Mouse (Mus musculus) liver, embryonic 14.5 days (tissue): ENCODE data around the gene Gpx3. TPM values are rescaled to one million over a fixed set of nuclear protein-coding genes. Genes with fewer than 3 reads are reported as not detected.
"Not testable (repeated sequence)": the region's sequence is repeated elsewhere in the genome, so short reads cannot be mapped to it uniquely, and the experiment has no call there.

Experiments
- ATAC-seq: fragments of 200-750 bp; cut with Nextera tagmentation; 2 replicates; pipeline ENCODE4 v1.8.0; 2017; ENCODE audit warnings: moderate number of reproducible peaks, mild to moderate bottlenecking, moderate library complexity; ENCODE audit not compliant: insufficient read depth
- DNase-seq, 3 experiments: peaks; one replicate each; pipeline ENCODE4 v3.0.0-alpha.2; 2012 to 2013; ENCODE audit warnings: low read depth in 3 of 3, low spot score in 3 of 3
- H3K27ac ChIP-seq: fragments of 300-500 bp; sonication (generic); 2 replicates; pipeline ENCODE4 v1.5.1; 2014; ENCODE audit warnings: moderate library complexity, mild to moderate bottlenecking, control low read depth, inconsistent platforms
- H3K27me3 ChIP-seq: fragments of 300-500 bp; sonication (generic); 2 replicates; pipeline ENCODE4 v1.6.1; 2014; ENCODE audit warnings: mild to moderate bottlenecking, low read length, moderate library complexity; ENCODE audit not compliant: control insufficient read depth, insufficient read depth
- H3K36me3 ChIP-seq: fragments of 300-500 bp; sonication (generic); replicated peaks from 2 replicates; pipeline ENCODE4 v1.6.1; 2014; ENCODE audit warnings: low read depth; ENCODE audit not compliant: control insufficient read depth, insufficient read depth
- H3K4me1 ChIP-seq, 2 experiments: fragments of 200-500 bp in 1 of 2; fragments of 300-500 bp in 1 of 2; sonication (generic) in 1 of 2; replicated peaks; 2 replicates each; pipeline ENCODE4 v1.6.1; 2012 to 2014; ENCODE audit warnings: antibody characterized with exemption in 1 of 2, inconsistent platforms in 1 of 2, low read length in 1 of 2; ENCODE audit not compliant: control insufficient read depth in 2 of 2, insufficient read depth in 2 of 2
- H3K4me2 ChIP-seq: fragments of 300-500 bp; sonication (generic); 2 replicates; pipeline ENCODE4 v1.6.1; 2014; ENCODE audit warnings: low read depth, mild to moderate bottlenecking, control low read depth, moderate library complexity
- H3K4me3 ChIP-seq, 2 experiments: fragments of 200-500 bp in 1 of 2; fragments of 300-500 bp in 1 of 2; sonication (generic) in 1 of 2; 2 replicates each; pipeline ENCODE4 v1.5.1; 2012 to 2014; ENCODE audit warnings: low read depth in 2 of 2, low read length in 2 of 2, mild to moderate bottlenecking in 2 of 2, control low read depth in 1 of 2, inconsistent platforms in 1 of 2, moderate library complexity in 1 of 2; ENCODE audit not compliant: insufficient read depth in 1 of 2
- H3K9ac ChIP-seq: fragments of 300-500 bp; sonication (generic); replicated peaks from 2 replicates; pipeline ENCODE4 v1.6.1; 2014; ENCODE audit warnings: mild to moderate bottlenecking, control low read depth, moderate library complexity
- H3K9me3 ChIP-seq: fragments of 300-500 bp; sonication (generic); 2 replicates; pipeline ENCODE4 v1.6.1; 2016; ENCODE audit warnings: low read length, mixed read lengths; ENCODE audit not compliant: control insufficient read depth
- CTCF ChIP-seq: IDR thresholded peaks from 2 replicates; pipeline ENCODE4 v1.5.1; 2016; ENCODE audit warnings: antibody characterized with exemption, low read depth, control low read depth
- EP300 ChIP-seq: IDR thresholded peaks from 2 replicates; pipeline ENCODE4 v1.6.1; 2016; ENCODE audit warnings: antibody characterized with exemption, low read depth
- WGBS: fragments of 180-500 bp; shearing (Covaris S2); extraction: QIAGEN DNeasy Blood & Tissue Kit; methylation state at CpG from one replicate; pipeline ENCODE4 v1.1.7; 2014; ENCODE audit not compliant: insufficient replicate concordance; 5-methylcytosine and 5-hydroxymethylcytosine counted together
- polyA plus RNA-seq, 2 experiments: library from polyadenylated mRNA; depleted of rRNA in 1 of 2; stranded (reverse) in 1 of 2; unstranded in 1 of 2; fragments of >200 nt; fragmentation: Nextera tagmentation in 1 of 2; extraction: Ambion mirVana in 1 of 2; gene quantifications; 2 replicates each; pipeline versions ENCODE4 v1.2.1 to v1.2.3; 2012 to 2014

Gene Gpx3
- polyA plus RNA-seq, 2 experiments = 8.3 to 27.0 TPM

DNA sequence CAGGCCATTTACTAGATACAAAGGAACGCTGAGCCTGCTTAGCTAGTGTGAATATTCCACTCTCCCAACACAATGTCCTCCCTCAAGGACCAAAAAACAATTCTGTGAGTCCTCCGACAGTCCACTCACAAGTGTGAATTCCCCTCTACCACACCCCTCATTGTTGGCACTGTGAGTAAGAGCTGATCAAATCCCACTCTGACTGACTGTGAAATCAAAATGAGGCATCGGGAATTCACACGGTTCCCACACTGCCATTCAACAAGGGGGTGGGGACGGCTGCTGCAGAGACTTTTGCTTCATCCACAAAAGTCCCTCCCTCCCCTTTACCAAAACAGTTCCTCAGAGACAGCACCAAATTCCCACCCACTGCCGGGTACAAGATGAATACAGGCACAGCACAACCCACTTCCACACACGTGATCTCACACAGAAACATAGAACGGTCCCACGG, 51.8 kb downstream of the Gpx3 start:
- Histone ChIP-seq H3K4me3 (no peak overlapping the region), H3K4me1 (peaks cover 6 to 16% of the 10 kb centered on the region in 2 experiments), H3K27me3 (no peaks in the 10 kb centered on the region), H3K36me3 (no peaks in the 10 kb centered on the region), H3K9ac (no peak overlapping the region), H3K4me2 (no peak overlapping the region), H3K9me3 (no peaks in the 10 kb centered on the region), H3K27ac (no peak overlapping the region)
- TF ChIP-seq CTCF = no peak
- TF ChIP-seq EP300 = no peak
- WGBS = 63% methylated on average over 9 of the region's 9 CpGs
- no peak for DNase-seq
- ATAC-seq = no peak

DNA sequence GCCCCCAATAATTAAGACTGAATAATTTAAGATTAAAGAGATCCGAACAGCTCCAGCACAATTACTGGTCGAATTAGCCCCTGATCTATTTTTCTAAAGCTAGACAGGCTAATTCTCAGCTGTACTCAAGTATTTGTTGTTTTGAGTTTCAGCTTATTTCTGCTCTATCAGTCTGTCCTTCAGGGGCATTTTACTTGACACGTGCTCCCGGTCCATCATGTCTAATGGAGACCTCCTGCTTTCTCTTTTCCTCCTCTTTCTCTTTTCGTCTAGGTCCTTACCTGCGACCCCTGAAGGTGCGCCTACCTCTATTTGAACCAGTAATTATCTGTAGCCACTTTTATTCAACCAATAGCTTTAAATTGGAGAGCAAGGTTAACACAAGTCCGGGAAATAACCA, 52.5 kb downstream of the Gpx3 start:
- no peak for TF ChIP-seq CTCF
- DNase-seq (no peak), ATAC-seq (no peak)
- Histone ChIP-seq H3K27ac (no peak overlapping the region), H3K4me3 (peak overlapping the region in 1 of 2 experiments; percentile 85; a peak in 1 of 4 replicates), H3K27me3 (no peaks in the 10 kb centered on the region), H3K36me3 (no peaks in the 10 kb centered on the region), H3K9me3 (no peaks in the 10 kb centered on the region), H3K4me2 (peak overlapping the region; percentile 74; the same call in 1 of the 2 replicates), H3K4me1 (peaks cover 6 to 16% of the 10 kb centered on the region in 2 experiments), H3K9ac (no peak overlapping the region)
- WGBS = 76% methylated on average over 8 of the region's 8 CpGs

DNA sequence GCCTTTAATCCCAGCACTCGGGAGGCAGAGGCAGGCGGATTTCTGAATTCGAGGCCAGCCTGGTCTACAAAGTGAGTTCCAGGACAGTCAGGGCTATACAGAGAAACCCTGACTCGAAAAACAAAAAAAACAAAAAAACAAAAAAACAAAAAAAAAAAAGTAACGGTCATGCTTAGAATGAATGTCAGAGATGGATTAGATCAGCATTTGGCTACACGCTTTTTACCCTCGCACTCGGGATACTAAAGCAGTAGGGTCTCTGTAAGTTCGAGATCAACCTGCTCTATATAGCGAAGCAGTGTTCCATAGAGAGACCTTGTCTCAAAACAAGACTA, 53.1 kb downstream of the Gpx3 start:
- H3K9me3 ChIP-seq, ATAC-seq, H3K27me3 ChIP-seq, DNase-seq, H3K36me3 ChIP-seq: not testable (repeated sequence)
- Histone ChIP-seq H3K9ac (peak overlapping the region; percentile 81), H3K4me3 (peak overlapping the region; percentile 79 to 85), H3K4me2 (peak overlapping the region; percentile 74), H3K27ac (peak overlapping the region; percentile 70), H3K4me1 (peaks cover 6 to 16% of the 10 kb centered on the region in 2 experiments)
- 27% methylated on average over 10 of the region's 10 CpGs for WGBS

DNA sequence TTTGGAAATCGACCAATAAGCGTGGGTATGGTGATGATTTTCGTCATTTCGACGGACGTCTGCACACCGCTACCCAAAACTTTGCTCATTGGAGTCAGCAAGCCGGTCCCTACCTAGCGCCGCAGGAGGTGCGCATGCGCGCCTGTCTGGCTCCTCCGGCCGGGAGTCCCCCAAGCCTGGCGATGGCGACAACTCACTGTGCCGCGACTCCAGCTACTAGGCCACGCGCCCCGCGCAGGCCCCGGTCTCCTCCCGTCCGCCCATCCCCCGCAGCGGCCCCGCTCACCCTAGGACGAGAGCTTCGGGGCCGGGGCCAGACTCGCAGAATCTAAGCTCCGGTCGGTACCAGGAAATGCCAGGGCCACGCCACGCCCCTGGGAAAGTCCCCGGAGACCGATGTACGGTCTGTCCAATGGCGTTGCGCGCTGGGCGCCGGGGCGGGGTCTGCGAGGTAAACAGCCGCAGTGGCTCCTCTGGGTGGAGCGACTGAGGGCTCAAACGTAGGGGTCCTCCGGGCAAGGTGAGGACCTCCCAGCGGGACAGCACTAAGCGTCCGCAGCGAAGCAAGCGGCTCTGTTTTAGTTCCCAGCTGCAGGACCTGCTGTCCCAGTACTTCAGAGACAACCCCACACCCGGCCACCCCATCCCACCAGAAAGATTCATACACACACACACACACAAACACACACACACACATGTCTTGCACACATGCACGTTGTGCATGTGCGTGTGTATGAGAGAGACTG, 53.7 kb downstream of the Gpx3 start:
- peak overlapping the region; percentile 79 to 85 for H3K4me3 ChIP-seq
- H3K27me3 ChIP-seq = no peaks in the 10 kb centered on the region
- peaks cover 6 to 16% of the 10 kb centered on the region in 2 experiments for H3K4me1 ChIP-seq
- ATAC-seq (peak; percentile 98), DNase-seq (peak; percentile 89 to 94 (median 92))
- peak overlapping the region; percentile 81 for H3K9ac ChIP-seq
- H3K27ac ChIP-seq = peak overlapping the region; percentile 70
- H3K4me2 ChIP-seq = peak overlapping the region; percentile 74
- H3K9me3 ChIP-seq = no peaks in the 10 kb centered on the region
- TF ChIP-seq CTCF (no peak), EP300 (no peak)
- under 1% methylated on average over 59 of the region's 59 CpGs for WGBS
- no peaks in the 10 kb centered on the region for H3K36me3 ChIP-seq

DNA sequence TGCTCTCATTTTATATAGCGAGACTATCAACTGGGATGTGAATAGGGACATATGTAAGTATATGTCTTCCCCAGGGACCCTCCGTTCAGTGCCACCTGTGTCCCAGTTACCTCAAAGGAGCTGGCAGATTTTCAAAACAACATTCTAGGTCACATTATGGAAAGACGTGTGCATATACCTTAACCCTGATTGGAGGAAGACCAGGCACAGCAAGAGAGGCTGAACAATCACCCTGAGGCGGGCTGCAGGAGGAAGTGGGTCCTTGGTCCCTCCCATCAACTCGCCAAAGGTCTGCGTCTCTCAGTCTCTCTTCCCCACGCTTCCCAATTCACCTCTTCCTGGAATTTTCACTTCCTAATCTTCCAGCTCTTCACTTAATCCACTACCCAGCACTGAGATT, 54.7 kb downstream of the Gpx3 start:
- H3K9ac ChIP-seq = no peak overlapping the region
- 33% methylated on average over 7 of the region's 7 CpGs for WGBS
- no peak overlapping the region for H3K4me3 ChIP-seq
- H3K36me3 ChIP-seq = no peaks in the 10 kb centered on the region
- no peaks in the 10 kb centered on the region for H3K27me3 ChIP-seq
- no peaks in the 10 kb centered on the region for H3K9me3 ChIP-seq
- DNase-seq (no peak), ATAC-seq (no peak)
- TF ChIP-seq EP300 (no peak), CTCF (no peak)
- H3K4me2 ChIP-seq = no peak overlapping the region
- no peak overlapping the region for H3K27ac ChIP-seq
- peaks cover 6 to 16% of the 10 kb centered on the region in 2 experiments for H3K4me1 ChIP-seq

DNA sequence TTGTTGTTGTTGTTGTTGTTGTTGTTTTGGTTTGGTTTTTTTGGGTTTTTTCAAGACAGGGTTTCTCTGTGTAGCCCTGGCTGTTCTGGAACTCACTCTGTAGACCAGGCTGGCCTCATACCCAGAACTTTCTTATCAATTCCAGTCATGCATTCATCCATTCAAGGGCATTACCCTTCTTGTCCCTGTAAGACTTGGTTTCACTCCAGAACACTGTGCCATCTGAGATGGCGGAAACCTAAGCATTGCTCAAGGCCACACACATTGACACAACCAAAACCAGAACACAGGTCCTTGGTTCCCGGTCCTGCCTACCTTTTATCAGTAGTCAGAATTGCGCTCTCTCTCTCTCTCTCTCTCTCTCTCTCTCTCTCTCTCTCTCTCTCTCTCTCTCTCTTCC, 55.5 kb downstream of the Gpx3 start:
- H3K27me3 ChIP-seq, ATAC-seq: not testable (repeated sequence)
- peaks cover 6 to 16% of the 10 kb centered on the region in 2 experiments for H3K4me1 ChIP-seq

More for the DNA sequence above, 55.5 kb downstream of the Gpx3 start:
- H3K4me3 ChIP-seq, H3K36me3 ChIP-seq, H3K9me3 ChIP-seq, DNase-seq, H3K27ac ChIP-seq, H3K9ac ChIP-seq, H3K4me2 ChIP-seq: not testable (repeated sequence)
- 54% methylated on average over 3 of the region's 3 CpGs for WGBS
